Mouse (Mus musculus): Measurements from ENCODE around the gene Lhfpl4.

Lhfpl4 gene

GRCm38 (mm10) chr6:113194841-113195595, at the start of gene Lhfpl4:
Gene Lhfpl4, minus strand, starts transcription at chr6:113195384.
- in situ Hi-C loops (cut with MboI, MseI): no loop called here

- in situ Hi-C loops (cut with MboI, MseI): loop anchor here (5.0 kb wide), 1 partner anchor 60 kb away; no protein-coding TSS in a partner anchor
These were observed 47.6 kb upstream of the Lhfpl4 start for GRCm38 (mm10) chr6:113242753-113243152.

- in situ Hi-C loops (cut with MboI, MseI): loop anchor here (10.0 kb wide), 1 partner anchor 194 kb away; the partner anchor contains the start of gene Thumpd3
These were observed 43.3 kb upstream of the Lhfpl4 start for GRCm38 (mm10) chr6:113238442-113238841.

- in situ Hi-C loops (cut with MboI, MseI): loop anchor here (10.0 kb wide), 1 partner anchor 193 kb away; the partner anchor contains the start of gene Thumpd3
These were observed 42.5 kb upstream of the Lhfpl4 start, which contains the start of gene Mtmr14 for GRCm38 (mm10) chr6:113237542-113238270. Gene Mtmr14, plus strand, starts transcription at chr6:113237843.

- in situ Hi-C loops (cut with MboI, MseI): loop anchor here (10.0 kb wide), 1 partner anchor 190 kb away; the partner anchor contains the start of gene Thumpd3
These were observed 40.0 kb upstream of the Lhfpl4 start for GRCm38 (mm10) chr6:113235141-113235540.

- in situ Hi-C loops (cut with MboI, MseI): no loop called here
These were observed 31.5 kb upstream of the Lhfpl4 start for GRCm38 (mm10) chr6:113226705-113227104.

GRCm38 (mm10) chr6:113225798-113226197, 30.6 kb upstream of the Lhfpl4 start:
- in situ Hi-C loops (cut with MboI, MseI): no loop called here

- in situ Hi-C loops (cut with MboI, MseI): no loop called here
These were observed 21.1 kb upstream of the Lhfpl4 start for GRCm38 (mm10) chr6:113216280-113216679.

GRCm38 (mm10) chr6:113195596-113195992, 410 bp upstream of the Lhfpl4 start:
- in situ Hi-C loops (cut with MboI, MseI): no loop called here

GRCm38 (mm10) chr6:113194517-113194840, 705 bp downstream of the Lhfpl4 start:
- in situ Hi-C loops (cut with MboI, MseI): no loop called here

- in situ Hi-C loops (cut with MboI, MseI): no loop called here
These were observed 1.3 kb downstream of the Lhfpl4 start for GRCm38 (mm10) chr6:113193765-113194460.

- in situ Hi-C loops (cut with MboI, MseI): loop anchor here (10.0 kb wide), 1 partner anchor 920 kb away; no protein-coding TSS in a partner anchor
These were observed 10.2 kb downstream of the Lhfpl4 start for GRCm38 (mm10) chr6:113184866-113185525.

GRCm38 (mm10) chr6:113184163-113184562, 11.0 kb downstream of the Lhfpl4 start:
- in situ Hi-C loops (cut with MboI, MseI): loop anchor here (10.0 kb wide), 1 partner anchor 921 kb away; no protein-coding TSS in a partner anchor

- in situ Hi-C loops (cut with MboI, MseI): no loop called here
These were observed 15.9 kb downstream of the Lhfpl4 start for GRCm38 (mm10) chr6:113179195-113179733.

- in situ Hi-C loops (cut with MboI, MseI): no loop called here
These were observed 16.6 kb downstream of the Lhfpl4 start for GRCm38 (mm10) chr6:113178286-113179194.

- in situ Hi-C loops (cut with MboI, MseI): no loop called here
These were observed 18.6 kb downstream of the Lhfpl4 start for GRCm38 (mm10) chr6:113176613-113177012.

- in situ Hi-C loops (cut with MboI, MseI): no loop called here
These were observed 19.7 kb downstream of the Lhfpl4 start for GRCm38 (mm10) chr6:113175469-113175868.

- in situ Hi-C loops (cut with MboI, MseI): no loop called here
These were observed 22.6 kb downstream of the Lhfpl4 start for GRCm38 (mm10) chr6:113172568-113172967.

GRCm38 (mm10) chr6:113172011-113172410, 23.2 kb downstream of the Lhfpl4 start:
- in situ Hi-C loops (cut with MboI, MseI): no loop called here

GRCm38 (mm10) chr6:113170651-113171050, 24.5 kb downstream of the Lhfpl4 start:
- in situ Hi-C loops (cut with MboI, MseI): no loop called here

All from T-helper 2 cell (primary cell).